Mouse (Mus musculus) limb, embryonic 14.5 days (tissue): ENCODE measurements at regions not wholly inside any gene's neighbourhood (a gene's known extent, or its start where the extent isn't known, plus 50 kb on each side); places are given as distances from the start of the nearest gene placed in this dataset.

Experiments used
- ATAC-seq: fragments of 200-750 bp; cut with Nextera tagmentation; 2 replicates; pipeline ENCODE4 v1.8.0; 2017; ENCODE audit warnings: low read depth, moderate number of reproducible peaks, moderate TSS enrichment; ENCODE audit not compliant: low FRiP score
- DNase-seq: peaks from one replicate; pipeline ENCODE4 v3.0.0-alpha.2; 2015; ENCODE audit warnings: low spot score
- H3K27ac ChIP-seq: fragments of 300-500 bp; sonication (generic); replicated peaks from 2 replicates; pipeline ENCODE4 v1.5.1; 2014; ENCODE audit warnings: low read depth, mild to moderate bottlenecking, low read length, moderate library complexity, mixed read lengths
- H3K27me3 ChIP-seq: fragments of 300-500 bp; sonication (generic); 2 replicates; pipeline ENCODE4 v1.6.1; 2014; ENCODE audit warnings: low read length, mixed read lengths; ENCODE audit not compliant: control insufficient read depth, insufficient read depth
- H3K36me3 ChIP-seq: fragments of 300-500 bp; sonication (generic); 2 replicates; pipeline ENCODE4 v1.6.1; 2014; ENCODE audit warnings: mild to moderate bottlenecking, low read length, moderate library complexity, mixed read lengths; ENCODE audit not compliant: control insufficient read depth, insufficient read depth
- H3K4me1 ChIP-seq: fragments of 300-500 bp; sonication (generic); 2 replicates; pipeline ENCODE4 v1.6.1; 2014; ENCODE audit warnings: antibody characterized with exemption, low read length, mixed read lengths; ENCODE audit not compliant: control insufficient read depth, insufficient read depth
- H3K4me2 ChIP-seq: fragments of 300-500 bp; sonication (generic); replicated peaks from 2 replicates; pipeline ENCODE4 v1.6.1; 2014; ENCODE audit warnings: low read depth, mild to moderate bottlenecking, low read length, moderate library complexity; ENCODE audit not compliant: severe bottlenecking
- H3K4me3 ChIP-seq: fragments of 300-500 bp; sonication (generic); replicated peaks from 2 replicates; pipeline ENCODE4 v1.5.1; 2014; ENCODE audit warnings: low read length
- H3K9ac ChIP-seq: fragments of 300-500 bp; sonication (generic); 2 replicates; pipeline ENCODE4 v1.6.1; 2014; ENCODE audit warnings: mild to moderate bottlenecking, low read depth, low read length, moderate library complexity; ENCODE audit not compliant: severe bottlenecking
- H3K9me3 ChIP-seq: fragments of 300-500 bp; sonication (generic); 2 replicates; pipeline ENCODE4 v1.6.1; 2016; ENCODE audit warnings: low read length; ENCODE audit not compliant: control insufficient read depth
- POLR2A ChIP-seq: fragments of 200-500 bp; IDR thresholded peaks from 2 replicates; pipeline ENCODE4 v1.8.0; 2012; ENCODE audit warnings: inconsistent platforms, mild to moderate bottlenecking, moderate library complexity, borderline replicate concordance; ENCODE audit not compliant: insufficient read depth, insufficient read length; ENCODE audit errors: extremely low read depth
- WGBS: fragments of 180-500 bp; shearing (Covaris S2); extraction: QIAGEN DNeasy Blood & Tissue Kit; methylation state at CpG from one replicate; pipeline ENCODE4 v1.1.7; 2014; 5-methylcytosine and 5-hydroxymethylcytosine counted together

- Histone ChIP-seq H3K9ac (no peak overlapping the region), H3K27me3 (no peaks in the 10 kb centered on the region), H3K9me3 (0 out of 2 replicates have a peak, but pooled peaks cover 5% of the 10 kb centered on the region), H3K4me1 (no peaks in the 10 kb centered on the region), H3K4me2 (no peak overlapping the region), H3K36me3 (no peaks in the 10 kb centered on the region), H3K4me3 (no peak overlapping the region), H3K27ac (no peak overlapping the region)
- no peak for TF ChIP-seq POLR2A
- ATAC-seq (no peak), DNase-seq (no peak)
- whole genome bisulfite sequencing, result 70% methylated on average over 8 of the region's 8 CpGs
Measured at GRCm38 (mm10) chr15:59138393-59139107, 249.5 kb downstream of the Gm49356 start.

GRCm38 (mm10) chr15:59141621-59142020 lies 252.5 kb downstream of the Gm49356 start:
- H3K4me1 ChIP-seq, result no peaks in the 10 kb centered on the region
- WGBS, result 85% methylated on average over 4 of the region's 4 CpGs
- no peak overlapping the region for H3K4me3 ChIP-seq
- H3K9ac ChIP-seq, result no peak overlapping the region
- TF ChIP-seq POLR2A, result no peak
- no peak overlapping the region for H3K4me2 ChIP-seq
- H3K9me3 ChIP-seq, result no peaks in the 10 kb centered on the region
- H3K27me3 ChIP-seq, result no peaks in the 10 kb centered on the region
- H3K27ac ChIP-seq, result no peak overlapping the region
- no peaks in the 10 kb centered on the region for H3K36me3 ChIP-seq
- DNase-seq, result no peak
- no peak for ATAC-seq

- Histone ChIP-seq H3K27me3 (no peaks in the 10 kb centered on the region), H3K9me3 (no peaks in the 10 kb centered on the region), H3K36me3 (no peaks in the 10 kb centered on the region), H3K9ac (no peak overlapping the region), H3K27ac (no peak overlapping the region), H3K4me2 (no peak overlapping the region), H3K4me1 (0 out of 2 replicates have a peak, but pooled peaks cover 4% of the 10 kb centered on the region), H3K4me3 (no peak overlapping the region)
- whole genome bisulfite sequencing, result 69% methylated on average over 9 of the region's 9 CpGs
- no peak for DNase-seq
- TF ChIP-seq POLR2A, result no peak
- no peak for ATAC-seq
Measured at GRCm38 (mm10) chr15:59142481-59142880, 253.4 kb downstream of the Gm49356 start.

- no peaks in the 10 kb centered on the region for H3K9me3 ChIP-seq
- no peaks in the 10 kb centered on the region for H3K36me3 ChIP-seq
- H3K4me3 ChIP-seq, result no peak overlapping the region
- H3K27ac ChIP-seq, result no peak overlapping the region
- no peak for TF ChIP-seq POLR2A
- no peak for DNase-seq
- no peak overlapping the region for H3K9ac ChIP-seq
- WGBS, result 87% methylated on average over 1 of the region's 1 CpGs
- H3K27me3 ChIP-seq, result no peaks in the 10 kb centered on the region
- H3K4me1 ChIP-seq, result 0 out of 2 replicates have a peak, but pooled peaks cover 4% of the 10 kb centered on the region
- H3K4me2 ChIP-seq, result no peak overlapping the region
- ATAC-seq, result no peak
Measured at GRCm38 (mm10) chr15:59143891-59144290, 254.8 kb downstream of the Gm49356 start.

- H3K9me3 ChIP-seq, result no peaks in the 10 kb centered on the region
- H3K36me3 ChIP-seq, result no peaks in the 10 kb centered on the region
- no peaks in the 10 kb centered on the region for H3K27me3 ChIP-seq
- no peak overlapping the region for H3K4me3 ChIP-seq
- 0 out of 2 replicates have a peak, but pooled peaks cover 4% of the 10 kb centered on the region for H3K4me1 ChIP-seq
- H3K9ac ChIP-seq, result no peak overlapping the region
- H3K27ac ChIP-seq, result no peak overlapping the region
- WGBS, result 71% methylated on average over 5 of the region's 5 CpGs
- TF ChIP-seq POLR2A, result no peak
- H3K4me2 ChIP-seq, result no peak overlapping the region
- no peak for ATAC-seq
- DNase-seq, result no peak
Measured at GRCm38 (mm10) chr15:59145679-59146078, 256.6 kb downstream of the Gm49356 start.
